Mouse (Mus musculus) heart, embryonic 13.5 days (tissue): ENCODE measurements around the gene Agap1. TPM values are rescaled to one million over a fixed set of nuclear protein-coding genes. Genes with fewer than 3 reads are reported as not detected.

Source experiments
- ATAC-seq: fragments of 200-750 bp; cut with Nextera tagmentation; 2 replicates; pipeline ENCODE4 v1.8.0; 2017; ENCODE audit warnings: moderate TSS enrichment; ENCODE audit not compliant: insufficient number of reproducible peaks, low FRiP score, low TSS enrichment; ENCODE audit errors: extremely low read depth
- H3K27ac ChIP-seq: fragments of 300-500 bp; sonication (generic); replicated peaks from 2 replicates; pipeline ENCODE4 v1.5.1; 2015; ENCODE audit warnings: moderate library complexity, mild to moderate bottlenecking, inconsistent platforms
- H3K27me3 ChIP-seq: fragments of 300-500 bp; sonication (generic); replicated peaks from 2 replicates; pipeline ENCODE4 v1.6.1; 2015; ENCODE audit warnings: mild to moderate bottlenecking, inconsistent platforms
- H3K36me3 ChIP-seq: fragments of 300-500 bp; sonication (generic); 2 replicates; pipeline ENCODE4 v1.6.1; 2015; ENCODE audit warnings: mild to moderate bottlenecking, inconsistent platforms
- H3K4me1 ChIP-seq: fragments of 300-500 bp; sonication (generic); 2 replicates; pipeline ENCODE4 v1.6.1; 2015; ENCODE audit warnings: inconsistent platforms
- H3K4me2 ChIP-seq: fragments of 300-500 bp; sonication (generic); 2 replicates; pipeline ENCODE4 v1.6.1; 2015; ENCODE audit warnings: inconsistent platforms, mild to moderate bottlenecking, moderate library complexity
- H3K4me3 ChIP-seq: fragments of 300-500 bp; sonication (generic); 2 replicates; pipeline ENCODE4 v1.5.1; 2015; ENCODE audit warnings: moderate library complexity, mild to moderate bottlenecking, inconsistent platforms
- H3K9ac ChIP-seq: fragments of 300-500 bp; sonication (generic); 2 replicates; pipeline ENCODE4 v1.6.1; 2015; ENCODE audit warnings: inconsistent platforms, mild to moderate bottlenecking, moderate library complexity
- H3K9me3 ChIP-seq: fragments of 300-500 bp; sonication (generic); 2 replicates; pipeline ENCODE4 v1.6.1; 2016; ENCODE audit warnings: inconsistent platforms
- WGBS: fragments of 180-500 bp; shearing (Covaris S2); methylation state at CpG from one replicate; pipeline ENCODE4 v1.1.7; 2015; ENCODE audit warnings: mixed read lengths; 5-methylcytosine and 5-hydroxymethylcytosine counted together
- polyA plus RNA-seq: library from polyadenylated mRNA; unstranded; fragments of >200 nt; fragmentation: Nextera tagmentation; extraction: Ambion mirVana; gene quantifications from 2 replicates; pipeline ENCODE4 v1.2.1, GENCODE M21; 2015

Gene Agap1
- polyA plus RNA-seq, 1 experiment from 2014 or later = 7.1 TPM

DNA sequence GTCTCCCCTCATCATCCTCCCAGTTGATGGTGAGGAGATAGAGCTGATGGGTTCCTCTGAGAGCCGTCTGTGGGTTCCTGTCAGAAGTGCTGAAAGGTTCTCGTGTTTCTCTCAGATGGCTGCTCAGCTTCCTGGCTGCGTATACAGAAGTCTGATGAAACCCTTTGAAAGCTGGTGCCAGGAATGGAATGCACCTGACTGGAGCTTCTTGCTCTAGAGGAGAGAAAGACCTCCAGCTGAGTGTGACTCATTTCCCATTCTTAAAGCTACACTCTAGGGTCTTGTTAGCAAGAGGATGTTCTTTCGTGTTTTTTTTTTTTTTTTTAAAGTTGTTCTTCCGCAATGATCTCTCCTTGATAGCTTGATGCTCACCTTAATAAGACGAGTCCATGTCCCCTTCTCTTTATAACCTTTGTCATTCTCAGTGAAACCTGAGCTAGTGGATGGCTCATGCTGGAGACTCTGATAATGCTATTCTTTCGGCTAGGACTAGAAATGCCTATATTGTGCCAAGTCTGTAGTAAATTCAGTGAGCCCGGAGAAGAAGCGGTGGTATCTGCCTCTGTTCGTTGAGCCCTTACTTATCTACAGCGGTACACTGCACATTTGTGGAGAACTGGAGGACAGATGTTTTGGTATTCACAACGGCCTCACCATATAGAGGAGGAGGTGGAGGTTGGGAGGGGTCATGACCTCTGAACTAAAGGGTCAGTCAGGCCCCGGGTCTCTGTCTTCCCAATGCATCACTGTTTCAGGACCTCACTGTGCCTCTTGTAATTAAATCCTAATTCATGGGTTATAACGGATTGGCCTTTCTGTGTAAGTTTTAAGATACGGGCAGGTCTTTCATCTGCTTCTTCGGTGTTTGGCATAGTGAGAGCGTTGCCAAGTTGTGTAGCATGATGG lies 2.8 kb downstream of the Agap1 start:
- H3K9me3 ChIP-seq = 0 out of 2 replicates have a peak, but pooled peaks cover 10% of the 10 kb centered on the region
- H3K27ac ChIP-seq = no peak overlapping the region
- peaks cover 49% of the 10 kb centered on the region for H3K4me1 ChIP-seq
- no peaks in the 10 kb centered on the region for H3K27me3 ChIP-seq
- peak overlapping the region; percentile 96; the same call in 1 of the 2 replicates for H3K9ac ChIP-seq
- ATAC-seq = no peak
- H3K36me3 ChIP-seq = peaks cover 11% of the 10 kb centered on the region; the same call in 1 of the 2 replicates
- WGBS = 70% methylated on average over 17 of the region's 17 CpGs
- H3K4me3 ChIP-seq = peak overlapping the region; percentile 89
- H3K4me2 ChIP-seq = peak overlapping the region; percentile 98

DNA sequence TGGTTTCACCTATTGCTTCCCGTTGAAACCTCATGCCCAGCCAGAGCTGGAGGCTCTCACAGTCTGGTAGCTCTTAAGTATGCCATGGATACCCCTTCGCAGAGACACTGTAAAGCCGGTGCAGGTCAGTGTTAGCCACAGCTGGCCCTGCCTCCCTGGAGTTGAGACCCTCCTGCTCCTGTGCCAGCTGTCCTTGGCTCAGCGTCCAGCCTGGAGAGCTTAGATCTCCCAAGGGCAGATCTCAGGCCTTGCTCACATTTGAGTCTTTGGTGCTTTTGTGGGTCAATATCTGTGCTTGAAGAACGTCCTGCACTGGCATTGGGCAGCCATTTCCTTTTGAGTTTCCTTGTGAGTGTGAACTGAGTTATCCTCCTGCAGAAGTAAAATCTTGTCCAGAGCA lies 7.3 kb downstream of the Agap1 start:
- Histone ChIP-seq H3K36me3 (peaks cover 11% of the 10 kb centered on the region; the same call in 1 of the 2 replicates), H3K9me3 (0 out of 2 replicates have a peak, but pooled peaks cover 10% of the 10 kb centered on the region), H3K4me2 (no peak overlapping the region), H3K4me1 (peaks cover 68% of the 10 kb centered on the region), H3K4me3 (no peak overlapping the region), H3K27me3 (no peaks in the 10 kb centered on the region), H3K27ac (no peak overlapping the region), H3K9ac (no peak overlapping the region)
- WGBS = 68% methylated on average over 5 of the region's 5 CpGs
- no peak for ATAC-seq

DNA sequence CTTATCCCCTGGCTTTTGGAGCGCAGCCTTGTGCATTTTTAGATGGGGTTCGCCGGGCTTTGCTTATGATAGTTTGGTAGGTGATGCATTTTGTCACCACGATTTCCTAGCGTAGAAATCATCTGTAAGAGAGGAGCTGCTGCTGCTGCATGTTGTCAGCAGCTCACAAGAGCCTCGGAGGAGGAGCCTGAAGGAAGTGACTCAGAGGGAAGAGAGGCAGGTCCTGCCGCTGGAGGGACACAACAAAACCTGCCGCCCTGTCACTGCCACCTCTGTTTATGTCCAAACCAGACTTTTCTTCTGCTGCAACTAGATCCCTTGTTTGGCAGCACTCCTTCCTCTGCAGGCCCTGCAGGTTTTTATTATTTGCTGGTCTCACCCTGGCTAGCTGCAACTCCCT lies 8.5 kb downstream of the Agap1 start:
- H3K4me2 ChIP-seq = peak overlapping the region; percentile 54
- H3K4me3 ChIP-seq = peak overlapping the region; percentile 25
- no peak for ATAC-seq
- H3K27me3 ChIP-seq = no peaks in the 10 kb centered on the region
- peak overlapping the region; percentile 56; the same call in 1 of the 2 replicates for H3K9ac ChIP-seq
- H3K4me1 ChIP-seq = peaks cover 73% of the 10 kb centered on the region
- peaks cover 6% of the 10 kb centered on the region; the same call in 1 of the 2 replicates for H3K36me3 ChIP-seq
- peak overlapping the region; percentile 64 for H3K27ac ChIP-seq
- H3K9me3 ChIP-seq = 0 out of 2 replicates have a peak, but pooled peaks cover 8% of the 10 kb centered on the region
- WGBS = 10% methylated on average over 8 of the region's 8 CpGs

DNA sequence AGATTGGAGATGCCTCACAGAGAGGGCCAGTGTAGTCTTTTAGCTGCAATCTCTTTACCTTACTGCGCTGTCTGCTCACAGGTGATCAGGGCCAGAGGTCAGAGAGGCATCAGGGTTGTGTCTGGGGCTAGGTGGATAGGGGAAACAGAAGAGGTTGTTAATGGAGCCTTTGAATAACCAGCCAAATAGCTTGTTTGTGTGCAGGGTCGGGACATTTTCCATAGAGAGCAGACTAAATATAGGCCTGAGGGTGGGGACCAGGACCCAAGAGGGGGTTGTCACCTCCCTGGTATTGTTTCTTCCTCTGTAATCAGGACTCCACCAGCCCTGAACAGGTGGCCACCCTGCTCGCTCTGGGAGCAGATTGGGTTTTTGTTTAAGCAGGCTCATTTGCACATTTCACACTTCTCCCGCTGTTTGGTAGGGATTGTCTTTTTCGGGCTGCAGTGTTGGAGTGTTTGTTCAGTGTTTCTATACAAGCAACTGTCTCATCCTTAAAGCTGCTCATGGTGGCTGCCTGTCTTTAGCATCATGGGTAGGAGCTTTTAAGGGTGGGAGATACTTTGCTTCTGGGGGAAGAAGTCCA lies 10.9 kb downstream of the Agap1 start:
- Histone ChIP-seq H3K36me3 (no peaks in the 10 kb centered on the region), H3K9me3 (no peaks in the 10 kb centered on the region), H3K27me3 (no peaks in the 10 kb centered on the region), H3K4me2 (peak overlapping the region; percentile 16; the same call in 1 of the 2 replicates), H3K4me1 (peaks cover 86% of the 10 kb centered on the region), H3K4me3 (no peak overlapping the region), H3K27ac (peak overlapping the region; percentile 41; the same call in 1 of the 2 replicates), H3K9ac (peak overlapping the region; percentile 9)
- 40% methylated on average over 5 of the region's 5 CpGs for WGBS
- ATAC-seq = no peak

DNA sequence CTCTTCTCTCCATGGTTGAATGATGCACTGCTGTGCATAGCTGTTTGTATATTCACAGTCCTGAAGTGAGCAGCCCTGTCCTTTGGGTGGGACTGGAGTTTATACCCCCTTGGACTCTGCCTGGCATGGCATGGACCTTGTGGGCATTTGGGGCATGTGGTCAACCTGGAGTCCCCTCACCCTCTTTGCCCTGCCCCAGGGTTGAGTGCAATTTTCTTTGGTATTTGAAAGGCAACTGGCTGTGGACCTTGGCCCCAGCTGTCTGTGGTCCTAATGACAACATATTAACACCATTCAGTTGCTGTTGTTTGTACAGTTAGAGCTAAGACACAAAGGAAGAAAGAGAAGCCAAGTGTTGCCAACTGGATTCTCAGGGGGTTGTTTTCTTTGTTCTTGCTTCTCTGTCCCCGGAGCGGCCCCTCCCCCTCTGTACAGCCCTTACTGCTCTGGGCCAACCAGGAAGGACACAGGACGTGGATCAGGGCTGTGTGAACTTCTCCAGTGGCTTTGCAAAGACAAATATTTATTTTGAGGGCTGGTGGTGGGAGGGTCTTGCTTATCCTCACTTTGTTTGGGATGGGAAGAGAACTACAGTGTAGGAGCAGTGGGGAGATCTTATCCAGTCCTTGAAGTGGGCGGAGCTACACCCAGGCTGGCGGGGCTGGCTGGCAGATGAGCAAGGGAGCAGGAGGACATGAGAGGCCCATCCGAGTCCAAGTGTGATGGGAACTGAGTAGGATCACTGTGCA lies 12.9 kb downstream of the Agap1 start:
- Histone ChIP-seq H3K4me1 (peaks cover 86% of the 10 kb centered on the region), H3K27me3 (no peaks in the 10 kb centered on the region), H3K9me3 (no peaks in the 10 kb centered on the region), H3K4me2 (peak overlapping the region; percentile 22; the same call in 1 of the 2 replicates), H3K27ac (peak overlapping the region; percentile 60), H3K36me3 (no peaks in the 10 kb centered on the region), H3K9ac (no peak overlapping the region; the same call in 1 of the 2 replicates), H3K4me3 (no peak overlapping the region)
- 27% methylated on average over 6 of the region's 6 CpGs for WGBS
- 0 out of 2 replicates have a peak, but pooled peaks have one; percentile 17 for ATAC-seq

DNA sequence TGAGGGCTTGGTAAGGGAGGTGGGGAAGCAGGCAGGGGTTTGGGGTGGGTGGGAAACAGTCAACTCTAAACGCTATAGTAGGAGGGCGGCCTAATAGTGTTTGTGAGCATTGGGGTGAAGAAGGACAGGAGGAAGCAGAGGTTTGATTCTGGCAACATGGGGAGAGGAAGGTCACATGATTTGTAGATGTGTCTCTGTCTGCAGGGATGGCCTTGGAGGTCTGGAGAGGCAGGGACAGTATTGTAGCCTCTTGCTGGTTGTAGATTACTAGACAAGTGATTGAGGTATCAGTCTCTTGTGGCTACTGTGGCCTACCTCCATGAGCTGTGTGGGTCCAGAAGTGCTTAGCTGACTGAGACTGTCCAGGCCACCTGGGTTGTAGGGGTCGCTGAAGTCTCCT lies 13.5 kb downstream of the Agap1 start:
- WGBS = 53% methylated on average over 3 of the region's 3 CpGs
- H3K4me2 ChIP-seq = 0 out of 2 replicates have a peak overlapping the region, but pooled peaks have one; percentile 22
- H3K27me3 ChIP-seq = no peaks in the 10 kb centered on the region

DNA sequence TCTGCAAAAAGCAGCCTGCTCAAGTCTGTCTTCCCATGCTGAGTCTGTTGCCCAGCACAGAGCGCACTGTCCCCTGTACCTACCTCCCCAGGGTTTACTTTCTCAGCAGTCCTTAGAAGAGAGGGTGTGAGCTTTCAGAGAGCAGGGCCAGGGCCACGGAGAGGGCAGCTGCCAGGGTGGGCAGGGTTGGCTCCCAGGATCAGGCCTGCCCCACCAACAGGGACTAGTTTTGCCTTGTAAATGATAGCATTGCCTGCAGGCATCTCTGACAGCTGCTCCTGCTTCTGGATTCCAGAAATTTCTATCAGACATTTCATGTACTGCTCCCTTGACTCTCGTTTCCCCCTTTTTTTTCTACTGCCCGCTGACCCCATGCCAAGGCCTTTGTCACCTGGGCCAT lies 16.8 kb downstream of the Agap1 start:
- peak overlapping the region; percentile 40; the same call in 1 of the 2 replicates for H3K9ac ChIP-seq
- no peaks in the 10 kb centered on the region for H3K27me3 ChIP-seq
- H3K4me1 ChIP-seq = peaks cover 70% of the 10 kb centered on the region
- no peaks in the 10 kb centered on the region for H3K36me3 ChIP-seq
- 71% methylated on average over 4 of the region's 4 CpGs for WGBS
- H3K9me3 ChIP-seq = no peaks in the 10 kb centered on the region
- no peak for ATAC-seq
- no peak overlapping the region for H3K27ac ChIP-seq
- no peak overlapping the region for H3K4me3 ChIP-seq
- H3K4me2 ChIP-seq = no peak overlapping the region

More for the DNA sequence above, 13.5 kb downstream of the Agap1 start:
- peak overlapping the region; percentile 24; the same call in 1 of the 2 replicates for H3K27ac ChIP-seq
- H3K9ac ChIP-seq = peak overlapping the region; percentile 47; the same call in 1 of the 2 replicates
- no peak for ATAC-seq
- no peaks in the 10 kb centered on the region for H3K36me3 ChIP-seq
- H3K9me3 ChIP-seq = no peaks in the 10 kb centered on the region
- H3K4me3 ChIP-seq = no peak overlapping the region
- H3K4me1 ChIP-seq = peaks cover 79% of the 10 kb centered on the region

DNA sequence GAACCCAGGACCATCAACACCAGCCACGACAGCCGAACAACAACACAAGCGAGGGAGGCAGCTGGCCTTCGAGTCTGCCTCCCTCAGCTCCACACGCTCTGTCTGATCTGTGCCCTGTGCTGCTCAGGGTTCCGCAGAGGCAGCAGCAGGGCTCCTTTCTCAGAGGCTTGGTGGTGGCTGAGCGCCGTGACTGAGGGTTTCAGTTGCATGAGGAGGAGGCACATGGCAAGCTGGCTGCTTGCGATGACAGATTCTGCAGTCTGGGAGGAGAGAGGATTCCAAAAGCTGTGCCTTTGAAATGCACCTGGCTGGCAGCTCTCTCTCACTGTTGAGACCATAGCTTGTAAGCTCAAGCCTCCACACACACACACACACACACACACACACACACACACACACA lies 17.3 kb downstream of the Agap1 start:
- 74% methylated on average over 9 of the region's 9 CpGs for WGBS
- no peak overlapping the region for H3K4me3 ChIP-seq
- no peak for ATAC-seq

DNA sequence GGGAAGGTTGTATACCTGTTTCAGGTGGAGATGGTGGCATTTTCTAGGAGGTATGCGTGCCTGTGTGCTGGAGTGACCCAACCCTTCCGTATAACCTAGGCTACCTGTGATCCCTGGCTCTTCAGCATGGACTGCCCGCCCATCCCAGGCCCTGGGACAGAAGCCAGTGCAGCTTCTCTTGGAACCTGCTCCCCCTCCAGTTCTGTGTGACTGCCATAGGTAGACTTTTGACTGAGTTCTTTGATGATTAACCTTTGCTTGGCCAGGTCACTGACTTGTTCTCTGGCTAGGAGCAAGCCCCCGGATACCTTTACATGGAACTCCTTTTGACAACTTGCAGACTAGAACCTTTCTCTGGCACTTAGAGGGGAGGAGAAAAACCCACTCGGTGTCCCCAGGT lies 19.3 kb downstream of the Agap1 start:
- no peak overlapping the region for H3K9ac ChIP-seq

More for the DNA sequence above, 17.3 kb downstream of the Agap1 start:
- H3K27ac ChIP-seq = no peak overlapping the region
- H3K9me3 ChIP-seq = no peaks in the 10 kb centered on the region
- peaks cover 70% of the 10 kb centered on the region for H3K4me1 ChIP-seq
- H3K27me3 ChIP-seq = no peaks in the 10 kb centered on the region
- no peaks in the 10 kb centered on the region for H3K36me3 ChIP-seq
- no peak overlapping the region for H3K4me2 ChIP-seq
- H3K9ac ChIP-seq = peak overlapping the region; percentile 40; the same call in 1 of the 2 replicates

DNA sequence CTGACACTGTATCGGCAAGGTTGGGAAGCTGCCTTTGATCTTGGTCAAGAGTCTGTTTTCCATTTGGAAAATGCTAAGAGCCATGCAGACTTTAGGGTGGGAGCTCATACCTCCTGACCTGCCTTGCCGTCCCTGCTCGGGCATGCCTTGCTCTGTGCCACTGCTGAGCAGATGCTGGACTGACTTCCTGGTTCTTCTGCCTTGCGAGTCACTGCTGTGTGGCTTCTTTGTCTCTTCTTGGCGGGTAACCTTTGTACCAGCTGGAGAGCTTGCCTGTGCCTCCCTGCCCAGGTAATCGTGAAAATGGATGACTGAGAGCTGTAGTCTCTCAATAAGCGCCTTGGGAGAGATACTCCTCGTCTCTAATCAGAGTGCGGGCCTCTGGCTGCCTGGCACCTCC lies 20.2 kb downstream of the Agap1 start:
- no peak for ATAC-seq
- Histone ChIP-seq H3K4me1 (peaks cover 65% of the 10 kb centered on the region), H3K27me3 (no peaks in the 10 kb centered on the region), H3K4me2 (no peak overlapping the region), H3K9me3 (no peaks in the 10 kb centered on the region), H3K36me3 (no peaks in the 10 kb centered on the region), H3K27ac (no peak overlapping the region), H3K4me3 (no peak overlapping the region), H3K9ac (no peak overlapping the region)
- 69% methylated on average over 9 of the region's 9 CpGs for WGBS

More for the DNA sequence above, 19.3 kb downstream of the Agap1 start:
- H3K4me3 ChIP-seq = no peak overlapping the region
- H3K27ac ChIP-seq = no peak overlapping the region
- no peak for ATAC-seq
- H3K36me3 ChIP-seq = no peaks in the 10 kb centered on the region
- H3K27me3 ChIP-seq = no peaks in the 10 kb centered on the region
- no peaks in the 10 kb centered on the region for H3K9me3 ChIP-seq
- 83% methylated on average over 5 of the region's 5 CpGs for WGBS
- H3K4me1 ChIP-seq = peaks cover 62% of the 10 kb centered on the region
- no peak overlapping the region for H3K4me2 ChIP-seq

DNA sequence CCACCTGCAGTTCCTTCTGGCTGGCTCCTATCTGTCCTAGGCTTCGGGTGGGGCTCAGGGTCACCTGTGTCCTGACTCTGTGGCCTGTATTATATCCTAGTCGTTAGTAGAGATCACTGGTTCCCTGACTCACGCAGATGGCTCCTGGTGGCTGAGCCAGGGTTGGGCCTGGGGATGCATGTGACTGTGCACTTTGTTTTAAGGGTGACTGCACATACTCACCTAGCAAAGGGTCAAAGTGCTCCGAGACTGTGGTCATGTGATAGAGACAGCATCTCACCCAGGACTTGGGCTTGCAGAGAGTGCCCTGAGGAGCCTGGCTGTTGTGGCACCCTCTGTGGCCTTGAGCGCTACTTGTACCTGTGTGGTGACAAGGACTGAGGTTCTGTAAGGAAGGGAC lies 22.4 kb downstream of the Agap1 start:
- Histone ChIP-seq H3K4me1 (peaks cover 67% of the 10 kb centered on the region), H3K36me3 (no peaks in the 10 kb centered on the region), H3K4me3 (no peak overlapping the region), H3K9ac (no peak overlapping the region), H3K27me3 (no peaks in the 10 kb centered on the region), H3K9me3 (no peaks in the 10 kb centered on the region), H3K27ac (no peak overlapping the region), H3K4me2 (no peak overlapping the region)
- no peak for ATAC-seq
- 80% methylated on average over 5 of the region's 5 CpGs for WGBS
